Mouse (Mus musculus) G1E (cell line): ENCODE measurements around the gene 2210017I01Rik. TPM values are rescaled to one million over a fixed set of nuclear protein-coding genes. Genes with fewer than 3 reads are reported as not detected.

Source experiments
- ATAC-seq: 2 replicates; pipeline ENCODE4 v1.8.0; 2016; ENCODE audit warnings: mild to moderate bottlenecking; ENCODE audit not compliant: insufficient number of reproducible peaks, poor library complexity, low FRiP score, severe bottlenecking; ENCODE audit errors: extremely low read depth
- DNase-seq: peaks from one replicate; pipeline ENCODE4 v3.0.0; 2012; ENCODE audit warnings: low spot score
- H3K27me3 ChIP-seq: 2 replicates; pipeline ENCODE4 v1.6.1; 2012; ENCODE audit warnings: mild to moderate bottlenecking, low read length, inconsistent platforms; ENCODE audit not compliant: insufficient read depth
- H3K36me3 ChIP-seq: replicated peaks from 2 replicates; pipeline ENCODE3; 2012; ENCODE audit warnings: mild to moderate bottlenecking, inconsistent platforms
- H3K4me1 ChIP-seq: 2 replicates; pipeline ENCODE4 v1.6.1; 2012; ENCODE audit warnings: low read depth, low read length, inconsistent platforms, mixed read lengths; ENCODE audit not compliant: insufficient read depth
- H3K4me3 ChIP-seq: 2 replicates; pipeline ENCODE4 v1.5.1; 2012; ENCODE audit warnings: low read depth, mild to moderate bottlenecking, inconsistent platforms, low read length, moderate library complexity, mixed read lengths
- H3K9me3 ChIP-seq: replicated peaks from 2 replicates; pipeline ENCODE4 v1.6.1; 2012; ENCODE audit warnings: inconsistent platforms
- CTCF ChIP-seq: IDR thresholded peaks from 2 replicates; pipeline ENCODE4 v1.5.1; 2012; ENCODE audit warnings: low read depth, low read length, inconsistent platforms, mixed read lengths
- GATA1 ChIP-seq: IDR thresholded peaks from 2 replicates; pipeline ENCODE4 v1.6.1; 2012; ENCODE audit warnings: borderline replicate concordance, low read length, inconsistent platforms, mixed read lengths
- GATA2 ChIP-seq: IDR thresholded peaks from 2 replicates; pipeline ENCODE4 v1.6.1; 2012; ENCODE audit warnings: low read depth, low read length, inconsistent platforms, borderline replicate concordance
- POLR2AphosphoS5 ChIP-seq: IDR thresholded peaks from 2 replicates; pipeline ENCODE4 v1.6.1; 2012; ENCODE audit warnings: low read depth, low read length, inconsistent platforms; ENCODE audit not compliant: insufficient replicate concordance
- TAL1 ChIP-seq: conservative IDR thresholded peaks from 2 replicates; pipeline ENCODE4 v1.6.1; 2012; ENCODE audit warnings: low read depth, low read length, inconsistent platforms, mixed read lengths
- polyA plus RNA-seq: library from polyadenylated mRNA; stranded (reverse); fragments of >175 nt; gene quantifications from 2 replicates; pipeline ENCODE4 v1.2.3, GENCODE M21; 2012
- total RNA-seq, 2 experiments: library from RNA; stranded (forward) in 1 of 2; stranded (reverse) in 1 of 2; fragments of 200-1000 nt in 1 of 2; fragments of >200 nt in 1 of 2; fragmentation: Nextera tagmentation in 1 of 2; gene quantifications; 2 replicates each; pipeline ENCODE4 v1.2.3; 2014 to 2017

The 2210017I01Rik gene
- total RNA-seq (2014; fragmentation: Nextera tagmentation) (not detected in 2 replicates), total RNA-seq (2017) (not detected in 2 replicates), polyA plus RNA-seq (not detected in 2 replicates)

- Histone ChIP-seq H3K36me3 (no peaks in the 10 kb centered on the region), H3K9me3 (no peaks in the 10 kb centered on the region), H3K4me1 (no peaks in the 10 kb centered on the region), H3K27me3 (no peaks in the 10 kb centered on the region), H3K4me3 (no peak within 1 kb of the TSS)
- no peak for ATAC-seq
- no peak for TF ChIP-seq POLR2AphosphoS5
- no peak for TF ChIP-seq GATA2
- TF ChIP-seq TAL1: no peak
- TF ChIP-seq CTCF: no peak
- no peak for TF ChIP-seq GATA1
- DNase-seq: no peak
Measured at GRCm38 (mm10) chr3:92607392-92607791, at the start of gene 2210017I01Rik. Gene 2210017I01Rik, minus strand, starts transcription at chr3:92607492.

GRCm38 (mm10) chr3:92656826-92657225 is 49.5 kb upstream of the 2210017I01Rik start, which contains the start of gene Lce1b:
Gene Lce1b, minus strand, starts transcription at chr3:92656926.
- no peaks in the 10 kb centered on the region for H3K36me3 ChIP-seq
- no peaks in the 10 kb centered on the region for H3K4me1 ChIP-seq
- no peak within 1 kb of the TSS for H3K4me3 ChIP-seq
- DNase-seq: no peak
- no peak for TF ChIP-seq CTCF
- TF ChIP-seq POLR2AphosphoS5: no peak
- no peak for TF ChIP-seq TAL1
- ATAC-seq: no peak
- peaks cover 7% of the 10 kb centered on the region; the same call in 1 of the 2 replicates for H3K9me3 ChIP-seq
- no peaks in the 10 kb centered on the region for H3K27me3 ChIP-seq

DNA sequence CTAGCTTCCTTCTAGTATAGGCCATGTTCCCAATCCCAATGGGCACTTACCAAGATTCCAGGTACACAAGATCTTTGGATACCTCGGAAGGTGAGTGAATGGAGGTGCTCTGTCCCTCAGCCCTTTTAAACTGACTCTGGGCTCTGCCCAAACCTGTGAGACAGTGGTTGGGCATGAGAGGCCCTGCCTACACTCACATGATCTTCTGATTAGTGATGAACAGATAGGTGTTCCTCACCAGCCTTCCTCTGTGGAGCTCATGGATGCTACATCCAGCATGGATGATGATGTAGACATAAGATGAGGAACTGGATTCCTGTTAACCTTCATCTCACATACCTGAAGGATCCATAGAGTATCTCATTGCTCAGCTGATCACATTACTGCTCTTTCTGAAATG is 40.9 kb upstream of the 2210017I01Rik start, which contains the start of gene Lce1a1:
Lce1a1 (minus strand) TSS at position 101 of the 400 bp plus-strand sequence.
- H3K36me3 ChIP-seq: no peaks in the 10 kb centered on the region

DNA sequence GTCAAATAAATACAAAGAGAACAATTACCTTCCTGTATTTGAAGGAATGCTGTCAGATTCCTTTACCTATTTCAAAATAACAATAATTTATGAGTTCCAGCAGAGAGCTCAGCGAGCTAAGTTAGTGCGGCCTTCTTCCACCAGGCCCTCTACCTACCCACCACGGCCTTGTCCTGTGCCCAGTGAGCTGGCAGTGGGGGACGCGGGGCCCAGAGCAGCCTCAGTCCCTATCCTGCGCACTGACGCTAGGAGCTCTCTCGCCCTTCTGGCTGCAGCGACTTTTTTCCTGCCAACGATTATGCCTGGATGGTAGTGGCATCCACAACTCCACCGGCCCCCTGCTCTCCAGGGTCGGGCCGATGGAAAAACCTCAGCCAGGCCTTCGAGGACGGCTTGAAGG is 32.6 kb upstream of the 2210017I01Rik start:
- Histone ChIP-seq H3K27me3 (no peaks in the 10 kb centered on the region), H3K4me1 (no peaks in the 10 kb centered on the region), H3K9me3 (peaks cover 6% of the 10 kb centered on the region), H3K4me3 (no peak overlapping the region; the same call in 1 of the 2 replicates), H3K36me3 (no peaks in the 10 kb centered on the region)
- no peak for TF ChIP-seq POLR2AphosphoS5
- TF ChIP-seq GATA2: no peak
- TF ChIP-seq CTCF: no peak
- TF ChIP-seq GATA1: no peak
- no peak for TF ChIP-seq TAL1
- DNase-seq (no peak), ATAC-seq (no peak)

More for the DNA sequence above, 40.9 kb upstream of the 2210017I01Rik start, which contains the start of gene Lce1a1:
- no peaks in the 10 kb centered on the region for H3K4me1 ChIP-seq
- TF ChIP-seq GATA2 (no peak), POLR2AphosphoS5 (no peak), CTCF (no peak), GATA1 (no peak), TAL1 (no peak)
- no peaks in the 10 kb centered on the region for H3K27me3 ChIP-seq
- ATAC-seq: no peak
- DNase-seq: no peak
- no peaks in the 10 kb centered on the region for H3K9me3 ChIP-seq
- H3K4me3 ChIP-seq: no peak within 1 kb of the TSS

- no peaks in the 10 kb centered on the region for H3K27me3 ChIP-seq
- TF ChIP-seq POLR2AphosphoS5 (no peak), GATA2 (no peak), TAL1 (no peak), CTCF (no peak), GATA1 (no peak)
- H3K4me1 ChIP-seq: no peaks in the 10 kb centered on the region
- peaks cover 6% of the 10 kb centered on the region for H3K9me3 ChIP-seq
- ATAC-seq (no peak), DNase-seq (no peak)
- no peaks in the 10 kb centered on the region for H3K36me3 ChIP-seq
- no peak overlapping the region for H3K4me3 ChIP-seq
Measured at GRCm38 (mm10) chr3:92638653-92638991, 31.3 kb upstream of the 2210017I01Rik start.

DNA sequence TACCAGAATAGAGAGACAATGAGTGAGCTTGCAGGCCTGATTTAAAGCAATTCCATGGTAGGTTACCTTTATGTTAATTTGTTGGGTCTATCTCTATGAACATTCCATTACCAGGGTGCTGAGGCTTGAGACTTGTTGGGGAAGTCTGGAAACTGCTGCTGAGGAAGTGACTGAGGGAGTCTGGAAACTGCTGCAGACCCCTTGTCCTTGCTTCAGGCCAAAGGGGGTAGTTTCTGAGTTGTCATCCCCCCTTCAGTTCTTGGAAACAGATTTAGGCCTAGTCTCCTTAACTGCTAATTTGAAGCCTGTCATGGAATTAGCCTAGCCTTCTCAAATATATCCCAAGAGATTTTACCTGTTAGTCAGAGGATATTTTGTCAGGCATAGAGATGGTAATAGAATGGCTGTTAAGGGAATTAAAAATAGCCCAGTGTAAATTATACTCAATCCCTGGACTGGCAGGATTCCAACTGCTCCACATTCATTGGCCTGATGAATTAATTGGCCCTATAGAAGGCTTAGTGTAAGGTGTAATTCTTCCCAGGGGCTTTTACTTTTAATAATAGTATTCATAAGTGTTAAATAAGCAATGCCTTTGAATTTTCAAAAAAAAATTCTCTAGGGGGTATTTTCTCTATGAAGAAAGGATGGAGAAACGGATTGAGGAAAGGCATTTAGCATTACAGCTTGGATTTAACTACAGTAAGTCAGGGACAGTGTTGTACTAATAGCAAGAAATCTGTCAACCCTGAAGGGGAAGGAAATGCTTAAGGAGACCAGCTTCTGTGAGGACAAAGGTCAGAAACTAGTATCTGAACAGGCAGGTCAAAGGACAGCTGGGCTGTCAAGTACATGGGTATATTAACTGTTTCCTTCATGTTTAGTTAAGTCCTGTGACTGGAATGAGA is 30.7 kb upstream of the 2210017I01Rik start:
- no peak for DNase-seq
- TF ChIP-seq TAL1 (no peak), POLR2AphosphoS5 (no peak), CTCF (no peak), GATA1 (no peak), GATA2 (no peak)
- ATAC-seq: no peak
- no peaks in the 10 kb centered on the region for H3K4me1 ChIP-seq
- H3K36me3 ChIP-seq: no peaks in the 10 kb centered on the region
- H3K9me3 ChIP-seq: peaks cover 6% of the 10 kb centered on the region
- no peaks in the 10 kb centered on the region for H3K27me3 ChIP-seq
- no peak overlapping the region for H3K4me3 ChIP-seq
